Mouse (Mus musculus) kidney, postnatal 36 days (tissue): ENCODE measurements around the gene Als2cr12.
"Not testable (repeated sequence)": the region's sequence is repeated elsewhere in the genome, so short reads cannot be mapped to it uniquely, and the experiment has no call there.

Experiments
- DNase-seq, 2 experiments: peaks; one replicate each; pipeline ENCODE4 v3.0.0; 2021 to 2022; ENCODE audit warnings: mixed read lengths in 2 of 2

The Als2cr12 gene

DNA sequence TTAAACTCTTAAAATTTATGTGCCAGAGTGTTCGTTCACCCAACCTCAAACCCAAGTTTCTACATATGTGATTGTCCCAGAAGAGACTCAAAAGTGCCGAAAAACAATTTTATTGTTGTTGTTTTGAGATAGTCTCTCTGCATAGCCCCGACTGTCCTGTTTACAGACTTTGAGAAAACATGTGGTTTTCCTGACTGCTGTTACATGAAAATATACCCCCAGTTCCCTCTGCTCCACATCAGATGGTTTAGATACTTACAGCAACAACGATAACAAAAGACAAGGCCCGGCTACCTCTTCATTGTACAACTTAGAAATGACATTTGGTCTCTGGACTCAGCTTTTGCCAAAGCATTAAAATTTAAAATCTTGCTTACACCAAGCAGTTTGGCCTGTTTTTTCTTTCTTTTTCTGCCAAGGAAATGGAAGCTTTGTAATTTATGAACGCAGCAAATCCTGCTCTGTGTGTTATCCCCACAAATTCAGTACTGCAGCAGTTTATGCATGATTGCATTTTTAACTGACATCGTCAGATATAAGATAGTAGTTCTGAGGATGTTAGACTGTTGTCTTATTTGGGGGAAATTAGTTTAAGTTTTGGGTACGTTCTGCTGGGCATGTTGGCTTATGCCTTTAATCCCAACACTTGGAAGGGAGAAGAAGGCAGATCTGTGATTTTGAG is 21.9 kb upstream of the Als2cr12 start:
- DNase-seq = no peak

DNA sequence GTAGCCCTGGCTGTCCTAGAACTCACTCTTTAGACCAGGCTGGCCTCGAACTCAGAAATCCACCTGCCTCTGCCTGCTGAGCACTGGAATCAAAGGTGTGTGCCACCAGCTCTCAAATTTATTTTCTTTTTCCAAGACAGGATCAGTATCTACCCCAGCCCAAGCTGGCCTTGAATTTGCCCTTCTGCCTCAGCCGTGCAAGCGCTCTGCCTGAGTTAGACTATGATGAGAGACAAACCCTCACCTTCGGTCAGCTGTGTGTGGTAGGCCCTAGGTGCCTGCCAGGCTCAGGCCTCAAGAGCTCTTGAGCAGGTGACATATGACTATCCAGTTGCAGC is 21.1 kb upstream of the Als2cr12 start:
- DNase-seq = no peak

DNA sequence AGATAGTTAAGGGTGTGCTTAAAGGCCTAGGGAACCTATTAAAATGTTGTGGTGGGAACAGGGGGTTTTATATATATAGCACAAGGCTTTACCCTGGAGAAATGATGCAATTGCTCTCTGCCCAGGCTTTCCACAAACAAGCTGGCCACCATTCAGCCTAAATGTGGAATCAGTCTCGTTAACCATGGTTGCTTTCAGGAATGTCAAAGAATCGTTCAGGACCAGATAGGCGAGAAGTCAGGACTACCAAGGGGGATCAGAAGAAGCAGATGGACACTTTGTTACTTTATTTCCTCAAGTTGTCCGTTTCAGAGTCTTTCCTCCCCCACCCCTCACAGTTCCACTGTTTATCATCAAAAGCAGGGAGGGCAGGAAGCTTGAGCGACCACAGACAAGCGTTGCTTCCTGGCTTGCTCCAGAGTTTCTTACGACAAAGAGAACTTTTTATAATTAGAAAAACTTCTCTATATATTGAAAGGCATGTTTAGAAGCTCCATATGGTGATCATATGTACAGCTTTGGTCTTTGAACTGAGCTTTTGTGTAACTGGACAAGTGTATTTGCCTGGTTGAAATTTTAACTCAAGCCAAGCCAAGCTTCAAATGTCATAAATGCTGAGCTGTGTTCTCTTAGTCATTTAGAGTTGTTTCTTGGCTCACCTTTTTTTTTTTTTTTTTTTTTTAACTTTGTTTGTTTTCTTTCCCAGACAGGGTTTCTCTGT is 20.5 kb upstream of the Als2cr12 start:
- DNase-seq = peak in 1 of 2 experiments; percentile 55

DNA sequence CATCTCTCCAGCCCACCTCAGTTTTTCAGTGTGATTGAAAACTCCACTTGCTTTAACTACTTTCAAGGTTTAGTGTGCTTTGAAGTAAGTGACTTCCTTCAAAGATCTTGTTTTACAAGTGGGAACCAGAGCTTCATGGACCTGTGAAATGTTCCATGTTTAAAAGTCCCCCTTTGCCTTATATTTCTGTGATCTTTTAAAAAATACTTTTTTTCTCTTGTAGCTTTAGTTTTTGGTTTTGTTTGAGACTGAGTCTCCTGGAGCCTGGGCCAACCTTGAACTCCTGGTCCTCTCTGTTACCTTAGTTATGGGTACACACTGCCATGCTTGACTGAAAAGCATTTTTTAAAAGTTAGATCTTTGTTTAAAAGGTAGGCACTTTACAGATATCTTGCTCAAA is 19.7 kb upstream of the Als2cr12 start:
- no peak for DNase-seq

DNA sequence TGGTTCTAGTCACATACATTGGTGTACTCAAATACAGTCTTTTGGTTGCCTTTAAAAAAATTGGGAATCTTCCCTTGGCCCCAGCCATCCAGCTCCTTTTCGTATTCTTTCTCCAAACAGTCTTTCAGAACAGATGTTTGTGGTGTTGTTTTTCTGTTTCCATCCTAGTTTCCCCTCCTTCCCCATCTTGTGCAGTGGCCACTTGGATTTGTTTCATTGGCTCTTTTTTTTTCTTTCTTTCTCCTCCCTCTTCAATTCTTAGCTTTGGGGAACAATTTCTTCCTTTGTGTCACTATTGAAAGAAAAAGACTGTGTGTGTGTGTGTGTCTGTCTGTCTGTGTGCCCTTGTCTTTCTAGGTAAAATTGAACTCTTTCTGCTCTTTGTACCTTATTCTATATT is 18.6 kb upstream of the Als2cr12 start:
- DNase-seq = no peak

DNA sequence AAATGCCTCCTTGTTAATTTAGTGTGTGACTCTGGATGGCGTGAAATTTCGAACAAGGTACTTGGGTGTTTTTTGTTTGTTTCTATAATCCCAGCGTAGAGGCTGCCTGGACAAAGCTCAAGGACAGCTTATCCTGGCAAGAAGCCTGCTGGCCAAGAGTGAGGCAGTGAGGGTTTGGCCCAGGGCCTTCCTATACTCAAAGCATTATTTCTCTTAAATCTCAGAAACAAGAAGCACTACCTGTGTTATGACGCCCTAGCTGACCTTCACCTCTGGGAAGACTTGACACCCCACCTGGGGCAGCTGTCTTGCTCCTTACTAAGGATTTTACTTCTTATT is 18.1 kb upstream of the Als2cr12 start:
- DNase-seq = peak; percentile 80 to 86

DNA sequence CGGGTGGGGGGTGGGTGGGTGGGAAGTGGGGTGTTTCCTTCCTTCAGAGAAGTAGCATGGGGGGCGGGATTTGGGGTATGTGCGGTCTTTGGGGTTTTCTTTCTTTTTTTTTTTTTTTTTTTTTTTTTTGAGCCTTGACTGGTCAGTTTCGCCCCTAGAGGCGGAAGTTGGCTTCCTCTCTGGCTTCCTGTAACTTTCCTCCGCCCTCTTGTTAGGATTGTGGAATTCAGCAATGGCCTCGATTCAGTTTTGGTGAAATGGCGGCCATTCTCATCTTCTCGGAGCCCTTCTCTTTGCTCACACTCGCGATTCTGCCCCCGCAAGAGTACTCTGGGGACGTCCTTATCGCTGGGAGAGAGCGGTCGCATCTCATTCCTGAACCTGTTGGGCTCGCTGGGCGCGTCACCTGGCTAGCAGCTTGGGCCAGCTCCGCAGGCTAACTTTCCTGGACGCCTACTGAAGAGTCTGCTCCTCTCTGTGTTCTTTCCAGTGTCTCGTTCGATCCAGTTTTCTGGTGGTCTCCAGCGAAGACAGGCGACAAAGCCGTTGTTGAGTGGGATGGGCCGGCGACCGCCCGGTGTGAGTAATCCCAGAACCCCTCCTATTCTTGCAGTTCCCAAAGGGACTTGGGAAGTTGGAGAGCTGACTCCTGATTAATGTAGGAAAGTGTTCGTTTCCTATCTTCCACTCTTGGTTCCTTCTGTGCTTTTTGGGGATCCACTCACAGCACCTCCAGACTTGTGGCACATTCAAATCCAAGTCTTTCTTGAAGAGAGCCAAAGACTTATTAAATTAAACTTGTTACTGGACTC is 17.5 kb upstream of the Als2cr12 start:
- peak; percentile 81 to 86 for DNase-seq

DNA sequence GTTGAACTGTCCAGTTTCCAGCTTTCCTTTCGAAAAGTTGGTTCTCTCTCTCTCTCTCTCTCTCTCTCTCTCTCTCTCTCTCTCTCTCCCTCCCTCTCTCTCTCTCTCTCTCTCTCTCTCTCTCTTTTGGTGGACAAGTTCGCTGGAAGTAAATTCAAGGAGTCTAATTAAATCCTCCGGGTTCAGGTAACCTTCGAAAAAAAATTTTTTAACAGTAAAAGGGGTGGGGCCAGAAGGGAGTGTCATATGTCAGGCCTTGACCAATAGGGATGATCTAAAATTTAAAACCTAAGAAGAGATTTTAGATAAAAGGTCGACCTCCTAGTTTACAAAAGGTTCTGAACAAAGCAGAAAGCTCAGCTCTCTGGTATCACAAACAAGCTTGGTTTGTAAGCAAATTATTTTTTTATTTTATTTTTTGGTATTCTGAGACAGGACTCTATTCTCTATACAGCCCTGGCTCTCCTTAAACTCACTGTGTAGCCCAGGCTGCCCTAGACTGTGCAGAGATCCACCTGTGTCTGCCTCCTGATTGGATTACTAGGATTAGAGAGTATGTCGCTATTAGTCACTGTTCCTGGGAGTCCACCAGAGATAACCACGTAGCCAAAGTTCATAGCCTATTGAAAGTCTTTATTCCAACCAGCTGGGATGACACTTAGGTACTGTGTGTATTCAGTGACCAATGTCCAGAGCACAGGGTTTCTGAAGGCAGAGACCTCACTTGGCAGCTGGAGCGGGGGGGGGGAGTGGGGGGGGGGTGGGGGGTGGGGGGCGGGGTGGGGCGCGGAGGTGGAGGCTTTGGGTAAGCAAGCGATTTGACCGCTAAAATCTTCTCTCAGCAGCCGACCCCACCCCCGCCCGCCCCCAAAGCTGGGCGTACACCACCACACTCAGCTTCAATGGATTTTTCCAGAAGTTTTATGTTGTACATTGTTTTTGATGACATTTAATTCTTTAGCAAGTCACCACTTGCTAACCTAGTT is 16.6 kb upstream of the Als2cr12 start:
- peak; percentile 51 to 78 for DNase-seq

DNA sequence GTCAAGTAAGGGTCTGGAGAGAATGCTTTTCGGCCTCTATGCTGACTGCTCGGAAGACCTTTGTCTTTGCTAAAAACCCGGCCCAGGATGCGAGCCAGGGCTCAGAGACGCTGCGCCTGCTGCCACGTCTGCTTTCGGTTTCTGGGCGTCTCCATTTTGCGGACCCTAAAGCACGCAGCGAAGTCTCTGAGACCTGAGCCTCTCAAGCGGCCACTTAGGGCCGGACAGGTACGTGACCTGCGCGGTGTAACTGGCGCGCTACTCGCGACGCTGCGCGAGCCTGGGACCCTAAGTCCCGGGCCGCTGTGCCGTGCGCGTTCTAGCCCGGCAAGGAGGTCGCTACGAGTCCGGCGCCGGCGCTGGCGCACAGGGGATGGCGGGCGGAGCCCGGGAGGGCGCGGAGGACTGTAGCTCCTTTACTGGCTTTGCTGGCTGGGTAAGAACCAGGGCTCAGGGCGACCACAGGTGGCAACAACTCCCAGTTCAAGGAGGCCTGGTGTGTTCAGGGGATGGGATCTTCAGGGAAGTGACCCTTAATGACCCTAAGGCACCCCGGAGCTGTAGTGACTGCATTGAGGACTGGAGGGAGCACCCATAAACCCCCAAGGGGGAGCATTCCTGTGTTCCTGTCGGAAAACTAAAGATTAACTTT is 15.7 kb upstream of the Als2cr12 start, which contains the start of gene Cflar:
Gene Cflar (plus strand): TSS at position 144 of the 652 bp plus-strand sequence.
- DNase-seq = peak; percentile 83 to 87

DNA sequence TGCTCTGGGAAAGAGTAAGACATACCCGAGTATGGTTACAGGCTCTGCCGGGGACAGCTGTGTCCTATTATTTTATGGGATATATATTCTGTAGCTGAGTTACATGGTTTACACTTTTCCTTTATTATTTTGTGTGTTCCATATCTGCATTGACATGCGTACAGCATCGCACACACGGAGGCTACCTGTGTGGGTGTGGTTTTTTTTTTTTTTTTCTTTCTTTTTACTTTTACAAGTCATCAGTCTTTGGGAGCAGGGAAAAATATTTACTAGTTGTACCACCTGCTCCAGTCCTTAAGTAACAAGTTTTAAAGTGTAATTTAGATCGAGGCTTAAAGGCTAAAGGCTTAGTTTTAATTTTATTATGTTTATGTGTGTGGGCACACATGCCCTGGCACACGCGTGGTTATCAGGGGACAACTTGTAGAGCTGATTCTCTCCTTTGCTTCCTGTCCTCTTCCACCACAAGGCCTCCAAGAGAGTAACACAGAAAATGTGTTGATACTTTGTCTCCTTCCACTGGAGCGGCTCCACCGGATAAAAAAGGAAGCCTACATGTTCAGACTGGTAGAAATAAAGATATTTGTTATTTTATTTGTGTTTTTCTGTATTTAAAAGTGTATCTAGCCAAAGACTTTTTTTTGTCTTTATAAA is 15.0 kb upstream of the Als2cr12 start:
- DNase-seq = no peak

DNA sequence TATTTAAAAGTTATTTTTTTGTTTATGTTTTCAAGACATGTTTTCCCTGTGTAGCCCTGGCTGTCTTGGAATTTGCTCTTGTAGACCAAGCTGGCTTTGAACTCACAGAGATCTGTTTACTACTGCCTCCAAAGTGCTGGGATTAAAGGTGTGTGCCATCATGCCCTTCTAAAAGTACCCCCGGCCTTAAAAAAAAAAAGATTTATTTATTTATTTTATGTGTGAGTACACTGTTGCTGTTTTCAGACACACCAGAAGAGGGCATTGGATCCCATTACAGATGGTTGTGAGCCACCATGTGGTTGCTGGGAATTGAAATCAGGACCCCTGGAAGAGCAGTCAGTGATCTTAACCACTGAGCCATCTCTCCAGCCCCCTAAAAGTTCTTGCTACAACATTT is 14.3 kb upstream of the Als2cr12 start:
- not testable (repeated sequence) for DNase-seq

DNA sequence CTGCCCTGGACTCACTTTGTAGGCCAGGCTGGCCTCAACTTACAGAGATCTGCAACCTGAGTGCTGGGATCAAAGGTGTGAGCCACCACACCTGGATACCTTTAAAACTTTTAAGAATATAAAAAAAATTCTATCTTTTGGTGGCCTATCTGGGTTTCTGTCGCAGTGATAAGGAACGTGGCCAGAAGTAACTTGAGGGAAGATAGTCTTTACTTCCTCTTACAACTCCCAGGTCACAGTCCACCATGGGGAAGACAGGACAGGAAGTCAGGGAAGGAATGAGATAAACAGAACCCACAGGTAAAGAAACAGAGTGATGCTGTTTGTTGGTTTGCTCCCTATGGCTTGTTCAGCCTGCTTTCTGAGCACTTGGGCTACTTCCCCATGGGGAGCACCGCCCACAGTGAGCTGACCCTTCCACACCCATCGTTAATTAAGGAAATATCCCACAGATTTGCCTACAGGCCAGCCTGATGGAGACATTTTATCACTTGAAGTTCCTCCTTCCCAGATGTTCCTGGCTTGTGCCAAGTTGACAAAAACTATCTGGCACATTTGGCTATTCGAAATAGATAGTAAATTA is 4.9 kb upstream of the Als2cr12 start:
- not testable (repeated sequence) for DNase-seq

DNA sequence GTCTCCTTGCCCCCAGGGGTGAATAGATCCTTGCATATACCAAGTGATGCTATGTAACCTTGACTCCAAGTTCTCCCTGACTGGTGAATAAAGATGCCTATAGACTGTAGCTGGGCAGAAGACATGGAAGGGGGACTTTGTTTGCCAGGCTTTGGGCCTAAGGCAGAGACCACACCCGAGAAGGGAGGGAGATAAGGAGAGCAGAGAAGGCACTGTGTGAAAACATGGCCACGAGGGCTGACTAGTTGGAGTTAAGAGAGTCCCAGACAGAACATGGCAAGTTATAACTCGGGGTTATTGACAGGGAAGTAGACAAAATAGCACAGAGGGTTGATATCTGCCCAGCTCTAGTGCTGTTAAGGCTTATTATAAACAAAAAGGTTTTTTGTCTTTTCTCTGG is 4.2 kb upstream of the Als2cr12 start:
- no peak for DNase-seq

DNA sequence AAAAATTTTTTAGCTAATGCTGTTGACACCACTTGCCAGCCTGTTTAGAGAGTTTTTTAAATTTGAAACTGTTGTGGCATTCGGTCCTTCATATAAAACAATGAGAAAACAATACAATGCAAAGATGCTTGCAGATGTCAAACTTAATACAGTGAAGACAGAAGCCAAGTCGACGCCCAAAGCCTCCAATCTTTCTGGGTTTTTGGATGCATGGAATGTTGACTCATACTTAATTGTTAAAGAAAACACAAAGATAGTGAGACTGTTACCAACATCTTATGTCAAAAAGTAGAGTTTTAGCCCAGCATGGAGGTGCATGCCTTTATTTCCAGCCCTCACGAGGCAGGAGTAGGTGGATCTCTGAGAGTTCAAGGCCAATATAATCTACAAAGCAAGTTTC is 3.0 kb upstream of the Als2cr12 start:
- DNase-seq = no peak

DNA sequence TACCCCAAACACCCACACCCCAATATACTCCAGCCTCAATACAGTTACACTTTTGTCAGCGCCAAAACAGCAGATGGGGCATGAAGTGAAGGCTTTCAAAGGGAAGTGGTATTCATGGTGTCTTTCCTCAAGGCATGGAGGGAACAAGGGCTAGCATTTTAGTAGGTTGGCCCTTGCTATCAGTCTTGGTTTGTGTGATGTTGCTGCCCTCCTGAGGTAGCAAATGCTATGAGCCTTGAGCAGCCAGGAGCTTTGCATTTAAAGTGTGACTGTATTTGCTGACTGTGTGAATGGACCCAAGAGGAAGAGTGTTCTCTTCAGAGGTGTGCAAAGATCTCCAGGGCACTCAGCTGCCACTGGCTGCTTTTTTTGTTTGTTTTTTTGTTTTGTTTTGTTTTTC is 1.8 kb upstream of the Als2cr12 start:
- peak; percentile 46 to 52 for DNase-seq

DNA sequence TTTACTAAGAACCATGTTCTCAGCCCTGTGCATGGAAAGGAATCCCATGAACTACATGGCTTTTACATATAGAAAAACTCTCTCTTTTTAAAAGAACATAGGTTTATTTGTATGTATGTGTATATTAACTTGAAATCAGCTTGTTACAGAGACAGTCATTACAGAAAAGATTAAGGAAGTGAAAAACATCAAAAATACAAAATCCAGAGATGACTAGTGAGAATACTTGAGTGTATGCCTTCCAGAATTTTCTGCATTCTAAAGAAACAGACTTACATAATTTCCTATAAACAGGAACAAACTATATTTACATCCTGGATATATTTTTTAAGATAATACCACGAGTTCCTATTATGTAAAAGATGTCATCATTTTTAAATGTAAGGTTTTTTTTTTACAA is 2.1 kb downstream of the Als2cr12 start:
- no peak for DNase-seq

DNA sequence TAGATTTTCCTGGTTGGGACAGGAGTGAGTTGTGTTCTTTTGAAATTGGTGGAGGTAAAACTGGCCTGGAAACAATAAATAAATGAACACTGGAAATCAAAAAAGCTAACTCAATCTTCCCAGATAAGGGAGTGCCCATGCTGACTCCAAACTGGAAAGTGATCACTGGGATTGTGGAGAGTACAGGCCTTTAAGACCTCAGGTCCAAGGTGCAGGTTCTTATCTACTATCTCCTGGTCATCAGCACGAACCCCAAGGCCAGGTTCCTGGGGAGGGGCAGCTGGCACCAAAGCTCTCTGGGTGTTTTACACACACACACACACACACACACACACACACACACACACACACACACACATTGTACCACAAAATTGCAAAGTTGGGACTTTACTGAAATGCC is 4.1 kb downstream of the Als2cr12 start:
- DNase-seq = not testable (repeated sequence)

DNA sequence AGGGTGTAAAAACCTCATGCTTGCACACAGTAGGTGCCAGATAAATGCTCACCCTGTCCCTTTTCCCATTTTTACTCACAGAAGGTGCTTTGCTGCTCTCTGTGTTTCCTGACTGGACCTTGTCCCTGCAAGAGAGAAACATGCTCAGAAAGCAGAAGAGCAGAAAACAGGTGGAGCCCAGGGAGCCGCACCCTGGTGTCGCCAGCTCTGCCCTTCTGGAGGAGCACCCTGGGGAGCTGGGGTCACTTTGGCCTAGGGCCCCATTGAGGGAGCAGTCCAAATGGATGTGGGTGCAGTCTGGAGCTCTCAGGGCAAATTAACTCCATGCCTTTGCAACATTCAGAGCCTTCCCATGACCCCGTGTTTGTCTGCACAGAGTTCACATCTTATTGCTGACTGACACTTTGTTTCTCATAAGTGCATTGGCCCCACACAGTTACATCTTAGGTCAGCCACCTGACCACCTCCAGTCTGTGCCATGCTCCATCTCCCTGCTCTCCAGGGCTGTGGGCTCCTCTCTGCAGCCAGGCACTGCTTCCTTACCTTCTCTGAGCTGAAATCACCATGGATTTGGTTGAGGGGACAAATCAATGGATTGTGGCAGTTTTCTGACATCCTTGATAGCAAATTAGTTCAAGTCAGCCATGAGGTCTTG is 4.8 kb downstream of the Als2cr12 start:
- peak; percentile 48 to 49 for DNase-seq

DNA sequence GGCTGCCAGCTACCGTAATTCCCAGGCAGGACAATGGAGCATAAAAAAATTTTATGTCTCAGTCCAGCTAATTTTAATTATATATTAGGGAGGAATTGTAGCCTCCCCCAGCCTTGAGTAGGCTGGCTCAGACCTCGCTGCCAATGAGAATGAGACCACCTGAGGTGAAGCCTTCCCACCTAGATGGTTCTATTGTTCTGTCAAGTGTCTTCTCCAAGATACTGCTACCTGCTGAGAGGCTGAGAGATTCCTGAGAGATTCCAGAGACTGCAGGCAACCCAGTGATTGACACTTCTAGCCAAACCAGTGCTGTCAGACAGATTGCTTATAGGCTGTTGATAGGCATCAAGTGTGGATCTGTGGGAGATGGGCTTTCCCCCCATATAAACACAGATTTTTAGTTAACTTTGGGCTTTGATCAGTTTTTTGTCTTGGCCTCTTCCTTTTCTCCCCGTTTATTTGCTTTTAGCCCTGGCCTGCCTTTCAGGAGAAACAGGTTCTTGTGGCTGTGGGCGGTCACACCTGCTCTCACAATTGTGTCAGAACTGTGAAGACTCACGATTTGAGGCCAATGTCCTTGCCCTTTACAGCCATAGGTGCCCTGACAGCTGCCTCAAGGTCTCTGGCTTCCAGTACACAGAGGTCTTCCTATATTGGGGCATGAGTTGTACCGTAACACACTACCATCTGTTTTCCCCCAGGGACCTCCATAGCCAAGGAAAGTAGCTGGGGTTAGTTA is 5.6 kb downstream of the Als2cr12 start:
- DNase-seq = peak in 1 of 2 experiments; percentile 9

DNA sequence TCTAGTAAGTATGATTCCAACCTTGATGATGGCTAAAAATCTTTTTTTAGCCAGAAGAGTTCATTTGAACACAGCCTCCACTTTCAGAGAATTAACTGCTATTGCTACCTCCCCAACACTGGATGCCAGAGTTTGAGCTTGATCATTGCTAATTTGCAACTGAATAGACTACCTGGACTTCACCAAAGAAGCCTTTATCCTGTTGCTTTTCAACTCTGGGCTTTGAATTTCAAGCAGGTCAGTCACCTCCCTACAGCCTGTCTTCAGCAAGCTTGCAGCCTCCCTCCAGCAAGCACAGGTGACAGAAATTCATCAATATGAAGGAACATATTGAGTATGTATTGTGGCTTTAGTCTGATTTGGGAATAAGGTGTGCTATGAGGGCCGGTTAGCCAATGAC is 6.4 kb downstream of the Als2cr12 start:
- DNase-seq = no peak
